Mouse (Mus musculus) limb, embryonic 10.5 days (tissue): ENCODE measurements around the gene Btnl9. TPM values are rescaled to one million over a fixed set of nuclear protein-coding genes. Genes with fewer than 3 reads are reported as not detected.
"Not testable (repeated sequence)": the region's sequence is repeated elsewhere in the genome, so short reads cannot be mapped to it uniquely, and the experiment has no call there.

Source experiments
- DNase-seq: peaks from one replicate; pipeline ENCODE4 v3.0.0-alpha.2; 2017; ENCODE audit warnings: low spot score
- H3K27ac ChIP-seq: fragments of 300-500 bp; sonication (generic); 2 replicates; pipeline ENCODE4 v1.5.1; 2016; ENCODE audit warnings: mild to moderate bottlenecking
- H3K27me3 ChIP-seq: fragments of 300-500 bp; sonication (generic); 2 replicates; pipeline ENCODE4 v1.6.1; 2016; ENCODE audit warnings: low read depth, mild to moderate bottlenecking; ENCODE audit not compliant: poor library complexity, severe bottlenecking
- H3K36me3 ChIP-seq: fragments of 300-500 bp; sonication (generic); 2 replicates; pipeline ENCODE4 v1.6.1; 2016; ENCODE audit warnings: mild to moderate bottlenecking, moderate library complexity
- H3K4me1 ChIP-seq: fragments of 300-500 bp; sonication (generic); 2 replicates; pipeline ENCODE4 v1.6.1; 2016
- H3K4me3 ChIP-seq: fragments of 300-500 bp; sonication (generic); 2 replicates; pipeline ENCODE4 v1.5.1; 2016; ENCODE audit warnings: mild to moderate bottlenecking, moderate library complexity
- H3K9me3 ChIP-seq: fragments of 300-500 bp; sonication (generic); replicated peaks from 2 replicates; pipeline ENCODE4 v1.6.1; 2016; ENCODE audit warnings: mild to moderate bottlenecking
- WGBS: fragments of 180-500 bp; shearing (Covaris S2); methylation state at CpG from one replicate; pipeline ENCODE4 v1.1.7; 2016; 5-methylcytosine and 5-hydroxymethylcytosine counted together
- polyA plus RNA-seq: library from polyadenylated mRNA; unstranded; fragments of >200 nt; fragmentation: Nextera tagmentation; extraction: Ambion mirVana; gene quantifications from 2 replicates; pipeline ENCODE4 v1.2.1, GENCODE M21; 2016

Gene Btnl9
- polyA plus RNA-seq, 1 experiment from 2014 or later, result 0.34 TPM

DNA sequence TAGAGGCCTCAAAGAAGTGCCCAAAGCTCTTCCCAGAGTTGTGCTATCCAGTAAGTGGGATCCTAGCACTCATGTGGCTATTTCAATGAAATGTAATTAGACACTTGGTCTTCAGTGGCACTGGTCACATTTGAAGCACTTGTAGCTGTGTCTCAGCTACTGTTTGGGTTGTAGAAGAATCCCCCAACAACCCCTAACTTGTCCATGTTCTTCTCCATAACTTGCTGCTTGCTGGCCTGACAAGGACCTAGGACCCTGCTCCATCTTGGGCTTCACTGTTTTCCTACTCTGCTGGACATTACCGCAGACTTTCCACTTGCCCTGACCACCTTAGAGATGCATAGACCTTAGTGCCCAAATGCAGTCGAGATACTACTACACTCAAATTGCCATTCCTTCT is 15.1 kb upstream of the Btnl9 start:
- WGBS, result 74% methylated on average over 2 of the region's 2 CpGs
- peak; percentile 30 for DNase-seq
- no peaks in the 10 kb centered on the region for H3K27me3 ChIP-seq
- peak overlapping the region; percentile 89 for H3K4me3 ChIP-seq
- H3K4me1 ChIP-seq, result peaks cover 16% of the 10 kb centered on the region
- peak overlapping the region; percentile 100 for H3K27ac ChIP-seq
- no peaks in the 10 kb centered on the region for H3K9me3 ChIP-seq
- H3K36me3 ChIP-seq, result peaks cover 11% of the 10 kb centered on the region

DNA sequence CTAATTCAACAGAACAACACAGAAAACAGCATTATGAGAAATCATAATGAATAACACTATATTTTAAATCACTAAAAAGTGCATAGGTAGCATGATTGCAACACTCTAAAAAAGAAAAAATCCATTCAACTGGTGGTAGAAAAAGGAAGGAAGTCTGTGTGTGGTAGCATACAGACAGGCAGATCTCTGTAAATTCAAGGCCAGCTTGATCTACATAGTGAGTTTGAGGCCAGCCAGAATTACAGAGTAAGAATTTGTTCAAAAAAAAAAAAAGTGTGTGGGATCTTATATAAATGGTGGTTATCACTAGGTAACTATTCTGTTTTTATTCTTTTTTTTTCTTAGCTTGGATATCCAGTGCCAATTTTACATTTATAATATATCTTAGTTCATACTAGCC is 14.2 kb upstream of the Btnl9 start:
- no peaks in the 10 kb centered on the region for H3K27me3 ChIP-seq
- no peak for DNase-seq
- no peaks in the 10 kb centered on the region for H3K9me3 ChIP-seq
- peaks cover 1% of the 10 kb centered on the region for H3K36me3 ChIP-seq
- no peak overlapping the region for H3K27ac ChIP-seq
- no peak overlapping the region for H3K4me3 ChIP-seq
- peaks cover 16% of the 10 kb centered on the region for H3K4me1 ChIP-seq

DNA sequence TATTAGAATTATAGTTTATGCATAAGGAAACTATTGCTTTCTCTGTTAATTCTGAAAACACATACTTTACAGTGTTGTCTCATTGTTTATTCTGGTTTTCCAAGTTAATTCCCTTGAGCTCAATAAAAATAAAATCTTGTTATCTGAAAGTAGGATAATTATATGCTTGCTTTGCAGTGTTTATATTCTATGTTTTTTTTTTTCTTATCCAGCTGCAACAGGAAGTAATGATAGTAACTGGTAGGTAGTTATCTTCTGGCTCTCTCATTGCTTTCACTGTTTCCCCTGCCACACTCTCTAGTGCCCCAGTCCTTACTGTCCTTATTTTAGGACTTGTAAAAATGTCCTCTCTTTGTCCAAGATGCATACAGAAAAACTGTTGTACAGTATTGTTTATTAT is 13.7 kb upstream of the Btnl9 start:
- no peaks in the 10 kb centered on the region for H3K9me3 ChIP-seq
- no peak overlapping the region for H3K4me3 ChIP-seq
- no peak overlapping the region for H3K27ac ChIP-seq
- DNase-seq, result no peak
- no peaks in the 10 kb centered on the region for H3K36me3 ChIP-seq
- no peaks in the 10 kb centered on the region for H3K27me3 ChIP-seq
- H3K4me1 ChIP-seq, result peaks cover 16% of the 10 kb centered on the region

DNA sequence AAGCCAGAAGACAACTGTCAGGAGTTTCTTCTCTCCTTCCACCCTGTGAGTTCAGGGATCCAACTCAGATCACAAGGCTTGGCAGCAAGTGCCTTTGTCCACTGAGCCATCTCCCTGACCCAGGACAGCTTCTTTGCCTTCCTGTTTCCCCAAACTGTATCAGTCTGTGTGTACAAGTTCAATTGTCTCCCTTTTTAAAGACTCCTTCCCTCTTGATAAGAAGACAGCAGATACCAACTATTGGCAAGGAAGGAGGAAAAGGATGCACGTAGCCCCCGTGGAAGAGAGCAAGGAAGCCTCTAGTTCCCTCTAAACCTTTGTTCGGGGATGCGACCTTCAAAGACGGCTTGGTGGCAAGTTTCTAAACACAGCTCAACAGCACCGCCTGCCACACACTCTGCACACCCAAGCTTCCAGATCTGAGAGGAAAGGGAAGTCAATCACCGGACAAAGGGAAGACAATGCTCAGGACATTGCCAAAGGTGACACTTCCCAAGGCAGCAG is 8.9 kb upstream of the Btnl9 start:
- Histone ChIP-seq H3K27me3 (no peaks in the 10 kb centered on the region), H3K4me1 (no peaks in the 10 kb centered on the region), H3K36me3 (no peaks in the 10 kb centered on the region), H3K9me3 (no peaks in the 10 kb centered on the region), H3K4me3 (no peak overlapping the region), H3K27ac (no peak overlapping the region)
- no peak for DNase-seq
- WGBS, result 92% methylated on average over 7 of the region's 7 CpGs

DNA sequence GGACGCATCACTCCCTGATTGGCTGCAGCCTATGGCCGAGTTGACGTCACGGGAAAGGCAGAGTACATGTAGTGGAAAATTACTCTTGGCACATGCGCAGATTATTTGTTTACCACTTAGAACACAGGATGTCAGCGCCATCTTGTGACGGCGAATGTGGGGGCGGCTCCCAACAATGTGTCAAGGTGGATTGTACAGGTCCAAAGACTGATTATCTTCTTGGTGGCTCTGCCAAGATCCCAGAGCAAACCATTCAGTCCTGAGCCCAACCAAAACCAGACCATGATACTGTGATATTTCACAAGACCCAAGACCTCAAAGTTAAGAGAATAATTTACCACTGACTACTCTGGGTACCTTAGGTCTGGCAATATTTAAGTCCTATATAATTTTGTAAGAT is 7.8 kb upstream of the Btnl9 start:
- not testable (repeated sequence) for H3K27ac ChIP-seq, H3K9me3 ChIP-seq, H3K36me3 ChIP-seq, H3K27me3 ChIP-seq, H3K4me1 ChIP-seq, DNase-seq, H3K4me3 ChIP-seq
- WGBS, result 97% methylated on average over 9 of the region's 9 CpGs

DNA sequence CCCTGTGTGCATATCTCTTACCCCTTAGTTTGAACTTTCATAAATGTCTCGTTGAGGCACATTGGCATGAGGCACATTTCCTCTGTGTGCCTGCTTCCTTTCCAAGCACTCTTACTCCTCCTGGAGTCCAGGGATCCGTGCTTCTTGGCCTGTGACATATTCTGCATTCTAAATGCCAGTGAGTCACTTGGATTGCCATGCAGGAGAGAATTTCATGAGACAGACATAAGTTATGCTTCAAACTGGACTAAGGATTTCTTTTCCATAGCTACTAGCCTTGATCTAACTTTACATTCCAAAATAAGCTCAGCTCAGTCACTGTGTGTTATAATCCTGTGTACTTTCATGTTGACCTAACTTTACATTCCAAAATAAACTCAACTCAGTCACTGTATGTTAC is 4.1 kb upstream of the Btnl9 start:
- H3K4me3 ChIP-seq, result no peak overlapping the region
- DNase-seq, result no peak
- H3K27me3 ChIP-seq, result no peaks in the 10 kb centered on the region
- 69% methylated on average over 2 of the region's 2 CpGs for WGBS
- no peaks in the 10 kb centered on the region for H3K4me1 ChIP-seq
- no peaks in the 10 kb centered on the region for H3K36me3 ChIP-seq
- H3K9me3 ChIP-seq, result no peaks in the 10 kb centered on the region
- H3K27ac ChIP-seq, result no peak overlapping the region

DNA sequence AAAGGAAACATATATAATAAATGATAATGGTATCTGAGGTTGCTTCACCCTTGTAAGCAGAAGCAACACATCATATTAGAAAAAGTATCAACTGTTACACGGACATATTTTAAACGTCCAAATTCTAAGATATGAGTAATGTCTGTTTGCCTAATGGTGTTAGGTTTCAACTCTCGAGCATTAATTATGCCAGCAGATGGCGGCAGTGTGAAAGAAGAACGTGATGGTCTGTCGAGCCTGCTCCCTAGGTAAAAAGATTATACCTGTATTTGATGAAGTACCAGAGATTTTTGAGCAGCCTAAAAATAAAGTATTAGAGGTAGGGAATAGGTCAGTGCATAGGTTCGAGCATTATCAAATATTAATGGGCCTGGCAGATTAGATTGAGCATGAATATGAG is 2.8 kb upstream of the Btnl9 start:
- Histone ChIP-seq H3K27ac (no peak overlapping the region), H3K4me3 (no peak overlapping the region), H3K9me3 (no peaks in the 10 kb centered on the region), H3K36me3 (no peaks in the 10 kb centered on the region), H3K27me3 (no peaks in the 10 kb centered on the region), H3K4me1 (no peaks in the 10 kb centered on the region)
- DNase-seq, result peak; percentile 47
- 9% methylated on average over 7 of the region's 7 CpGs for WGBS

DNA sequence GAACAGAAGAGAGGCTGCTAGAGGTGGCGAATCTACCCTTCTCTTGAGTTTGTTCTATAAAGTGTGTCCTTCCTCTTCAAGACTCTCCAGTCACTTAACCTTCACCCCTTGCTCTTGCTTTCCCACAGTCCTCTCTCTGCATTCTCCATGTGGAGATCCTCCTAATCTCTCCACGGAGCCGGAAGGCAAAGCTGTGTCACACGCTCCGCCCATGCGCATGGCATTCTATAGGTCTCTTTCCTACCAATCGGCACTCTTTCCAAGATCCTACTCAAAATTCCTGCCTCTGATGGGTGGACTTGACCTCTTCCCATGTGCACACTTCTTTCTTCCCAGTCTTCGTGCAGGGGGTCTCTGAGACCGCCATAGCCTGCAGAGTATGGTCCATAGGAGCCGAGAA is 742 bp upstream of the Btnl9 start:
- WGBS, result 83% methylated on average over 10 of the region's 10 CpGs
- no peak overlapping the region for H3K27ac ChIP-seq
- no peak overlapping the region for H3K4me3 ChIP-seq
- no peaks in the 10 kb centered on the region for H3K9me3 ChIP-seq
- no peaks in the 10 kb centered on the region for H3K36me3 ChIP-seq
- DNase-seq, result no peak
- H3K4me1 ChIP-seq, result no peaks in the 10 kb centered on the region
- no peaks in the 10 kb centered on the region for H3K27me3 ChIP-seq

DNA sequence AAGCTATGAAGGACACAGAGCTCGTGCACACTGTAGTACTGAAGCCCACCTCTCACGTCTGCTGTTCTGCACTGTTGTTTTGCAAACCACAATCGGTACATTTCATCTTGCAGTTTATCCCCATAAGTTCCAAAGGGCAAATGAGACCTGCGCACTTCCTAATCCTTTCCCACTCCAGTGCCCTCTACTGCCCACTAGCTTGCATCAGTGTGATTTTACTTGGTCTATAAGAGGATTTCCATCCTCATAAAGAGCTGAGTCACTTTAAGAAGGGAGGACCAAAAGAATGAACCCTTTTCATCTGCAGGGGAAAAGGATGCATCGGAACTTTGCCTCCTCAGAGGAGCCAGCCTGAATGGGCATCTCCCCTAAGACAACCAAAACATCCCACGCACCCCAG is 507 bp downstream of the Btnl9 start:
- DNase-seq, result no peak
- Histone ChIP-seq H3K27ac (no peak overlapping the region), H3K4me3 (no peak overlapping the region), H3K27me3 (no peaks in the 10 kb centered on the region), H3K9me3 (no peaks in the 10 kb centered on the region), H3K36me3 (no peaks in the 10 kb centered on the region), H3K4me1 (no peaks in the 10 kb centered on the region)
- 89% methylated on average over 6 of the region's 6 CpGs for WGBS

DNA sequence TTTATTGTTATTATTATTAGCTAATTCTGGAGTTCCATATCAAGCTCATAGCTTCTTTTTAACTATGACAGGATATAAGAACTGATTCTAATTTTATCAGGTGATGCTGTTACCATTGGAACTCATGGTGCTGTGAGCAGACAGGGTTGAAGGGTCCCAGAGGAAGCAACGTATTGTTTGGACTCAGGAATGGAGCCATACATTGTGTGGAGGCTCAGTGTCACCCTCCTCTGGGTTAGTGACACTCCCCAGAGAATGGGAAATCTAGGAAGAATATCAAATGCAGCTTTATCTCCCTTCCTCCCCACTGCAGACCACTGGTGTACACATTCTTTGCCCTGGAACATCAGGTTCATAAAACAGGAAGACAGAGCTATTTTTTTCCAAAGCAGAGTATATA is 3.8 kb downstream of the Btnl9 start:
- no peaks in the 10 kb centered on the region for H3K4me1 ChIP-seq
- 74% methylated on average over 1 of the region's 1 CpGs for WGBS
- no peaks in the 10 kb centered on the region for H3K9me3 ChIP-seq
- no peaks in the 10 kb centered on the region for H3K36me3 ChIP-seq
- no peaks in the 10 kb centered on the region for H3K27me3 ChIP-seq
- no peak overlapping the region for H3K27ac ChIP-seq
- DNase-seq, result no peak
- H3K4me3 ChIP-seq, result no peak overlapping the region

DNA sequence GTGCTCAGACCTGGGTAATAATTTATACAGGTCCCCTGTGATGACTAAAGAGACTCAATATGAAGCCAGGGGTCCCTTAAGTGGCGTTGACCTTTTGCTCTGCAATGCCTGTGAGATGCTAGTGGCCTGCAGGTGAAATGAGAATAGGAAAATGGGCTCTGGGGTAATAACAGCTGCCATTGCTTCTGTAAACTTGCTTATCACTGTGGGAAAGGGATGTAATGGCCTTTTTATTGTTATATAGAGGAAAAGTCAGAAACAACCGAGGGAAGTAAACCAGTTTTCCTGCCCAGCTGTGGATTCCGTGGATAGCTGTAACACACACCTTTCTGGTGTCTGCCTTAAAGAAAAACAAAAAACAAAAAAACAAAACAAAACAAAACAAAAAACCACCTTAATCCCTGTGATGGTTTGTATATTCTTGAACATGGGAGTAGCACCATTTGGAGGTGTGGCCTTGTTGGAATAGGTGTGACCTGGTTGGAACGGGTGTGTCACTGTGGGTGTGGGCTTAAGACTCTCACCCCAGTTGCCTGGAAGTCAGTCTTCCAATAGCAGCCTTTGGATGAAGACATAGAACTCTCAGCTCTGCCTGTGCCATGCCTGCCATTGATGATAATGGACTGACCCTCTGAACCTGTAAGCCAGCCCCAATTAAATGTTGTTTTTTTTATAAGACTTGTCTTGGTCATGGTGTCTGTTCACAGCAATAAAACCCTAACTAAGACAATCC is 10.7 kb downstream of the Btnl9 start:
- DNase-seq, H3K4me3 ChIP-seq, H3K4me1 ChIP-seq, H3K9me3 ChIP-seq, H3K27ac ChIP-seq, H3K27me3 ChIP-seq, H3K36me3 ChIP-seq: not testable (repeated sequence)
- 75% methylated on average over 4 of the region's 4 CpGs for WGBS

DNA sequence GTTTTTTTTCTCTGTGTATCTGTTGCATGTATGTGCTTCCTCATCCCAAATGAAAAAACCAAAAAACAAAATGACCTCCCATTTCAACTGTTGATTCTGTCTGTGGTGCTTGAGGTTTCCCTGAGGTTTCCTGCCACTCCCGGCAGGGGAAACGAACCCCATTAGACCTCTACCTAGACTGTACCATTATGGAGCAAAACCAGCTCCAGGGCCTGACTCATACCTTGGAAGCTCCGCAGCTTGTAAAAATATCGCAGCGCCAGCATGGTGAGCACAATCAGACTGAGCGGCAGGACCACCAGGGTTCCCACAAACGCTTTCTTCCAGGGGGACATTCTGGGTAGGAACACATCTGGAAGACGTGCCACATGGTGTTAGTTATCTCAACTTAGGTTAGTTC is 11.6 kb downstream of the Btnl9 start:
- no peak for DNase-seq
- H3K9me3 ChIP-seq, result no peaks in the 10 kb centered on the region
- no peak overlapping the region for H3K27ac ChIP-seq
- 93% methylated on average over 8 of the region's 8 CpGs for WGBS
- H3K27me3 ChIP-seq, result peaks cover 3% of the 10 kb centered on the region
- H3K36me3 ChIP-seq, result no peaks in the 10 kb centered on the region
- no peak overlapping the region for H3K4me3 ChIP-seq
- 0 out of 2 replicates have a peak, but pooled peaks cover 4% of the 10 kb centered on the region for H3K4me1 ChIP-seq

DNA sequence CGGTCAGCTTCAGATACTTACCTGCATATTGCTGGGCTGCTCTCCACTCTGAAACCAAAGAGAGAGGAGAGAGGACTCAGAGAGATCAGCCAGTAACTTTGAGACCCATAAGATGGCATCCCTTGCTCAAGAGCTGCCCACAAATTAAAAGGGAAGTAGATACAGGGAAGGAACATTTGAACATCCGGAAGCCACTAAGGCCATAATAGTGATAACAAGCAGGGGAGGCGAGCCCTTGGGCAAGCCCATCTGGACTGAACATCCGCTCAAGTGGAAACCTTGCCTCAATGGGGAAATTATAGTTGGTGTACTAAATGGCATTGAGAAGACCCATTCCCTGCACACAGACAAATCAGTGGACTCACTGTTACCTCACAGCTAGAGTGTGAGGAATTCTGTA is 16.4 kb downstream of the Btnl9 start:
- no peak overlapping the region for H3K4me3 ChIP-seq
- peaks cover 25% of the 10 kb centered on the region for H3K27me3 ChIP-seq
- no peak for DNase-seq
- WGBS, result 96% methylated on average over 4 of the region's 4 CpGs
- no peaks in the 10 kb centered on the region for H3K9me3 ChIP-seq
- no peaks in the 10 kb centered on the region for H3K36me3 ChIP-seq
- peaks cover 12% of the 10 kb centered on the region for H3K4me1 ChIP-seq
- H3K27ac ChIP-seq, result no peak overlapping the region
